Mouse (Mus musculus): ENCODE results near the gene Gm5431.
"Not testable (repeated sequence)": the region's sequence is repeated elsewhere in the genome, so short reads cannot be mapped to it uniquely, and the experiment has no call there.

The Gm5431 gene

DNA sequence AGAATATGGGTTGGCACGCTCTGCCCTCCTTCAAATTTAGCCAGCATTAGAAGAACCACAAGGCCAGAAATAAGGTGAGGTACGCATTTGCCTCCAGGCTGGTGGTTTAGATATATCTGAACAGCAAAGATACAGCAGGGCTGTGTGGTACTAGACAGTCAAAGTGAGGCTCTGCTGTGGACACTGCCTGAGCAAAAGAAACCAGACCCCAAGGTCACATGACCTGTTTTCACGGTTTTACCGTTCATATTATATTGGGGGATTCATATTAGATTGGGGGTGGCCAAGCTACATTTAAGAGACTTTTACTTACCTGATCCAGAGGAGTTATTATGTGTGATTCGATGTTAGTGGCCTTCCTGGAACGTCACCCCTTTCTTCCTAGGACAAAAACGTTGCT lies 31.2 kb downstream of the Gm5431 start:
- no peak for DNase-seq

DNA sequence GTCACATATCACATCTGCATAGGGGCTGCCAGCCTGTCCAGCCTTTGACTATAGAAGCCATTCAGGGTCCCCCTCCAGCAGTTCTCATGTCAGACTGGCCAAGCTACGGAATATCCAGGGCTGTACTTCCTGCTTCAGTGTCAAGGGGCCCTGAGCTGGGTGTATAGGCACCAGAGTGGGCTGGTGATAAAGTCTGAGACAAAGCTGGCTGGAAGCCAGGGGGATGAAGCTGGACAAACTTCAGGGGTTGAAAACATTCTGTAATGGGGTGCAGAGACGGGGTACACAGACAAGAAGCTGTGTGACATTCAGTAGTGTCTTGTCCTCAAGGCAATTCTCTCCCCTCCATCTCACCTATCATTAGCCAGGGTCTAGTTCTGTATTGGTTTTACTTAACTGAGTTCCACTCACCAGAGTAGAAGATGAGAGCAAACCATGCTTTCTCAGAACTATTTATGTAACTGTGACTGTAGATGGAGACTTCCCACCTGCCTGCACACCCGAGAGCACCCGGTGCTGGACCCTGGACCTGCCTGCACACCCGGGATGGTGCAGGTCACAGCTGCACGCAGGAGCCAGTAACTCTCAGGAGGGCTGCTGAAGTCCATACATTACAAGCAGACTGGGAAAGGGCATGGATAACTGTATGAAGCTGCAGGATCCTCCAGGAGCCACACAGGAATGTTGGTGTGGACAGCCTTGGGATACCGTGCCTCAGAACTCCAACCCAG lies 32.5 kb downstream of the Gm5431 start:
- DNase-seq = peak; percentile 58

DNA sequence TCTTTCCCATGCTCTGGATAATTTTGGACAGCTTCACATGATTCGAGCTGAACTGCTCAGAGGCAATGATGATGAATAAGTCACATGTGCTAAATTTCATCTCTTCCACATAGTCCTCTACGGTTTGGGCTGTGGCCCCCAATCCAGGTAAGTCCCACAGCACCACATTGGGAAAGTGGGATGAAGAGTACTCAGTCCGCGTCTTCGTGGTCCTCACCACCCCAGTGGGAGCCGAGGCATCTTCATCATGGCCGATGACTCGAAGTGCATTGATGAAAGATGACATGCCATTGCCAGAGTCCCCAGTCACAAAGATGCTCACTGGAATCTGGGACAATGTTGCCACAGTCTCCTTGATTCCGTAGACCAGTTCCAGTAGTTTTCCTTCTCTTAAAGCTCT lies 35.5 kb downstream of the Gm5431 start:
- no peak for DNase-seq

DNA sequence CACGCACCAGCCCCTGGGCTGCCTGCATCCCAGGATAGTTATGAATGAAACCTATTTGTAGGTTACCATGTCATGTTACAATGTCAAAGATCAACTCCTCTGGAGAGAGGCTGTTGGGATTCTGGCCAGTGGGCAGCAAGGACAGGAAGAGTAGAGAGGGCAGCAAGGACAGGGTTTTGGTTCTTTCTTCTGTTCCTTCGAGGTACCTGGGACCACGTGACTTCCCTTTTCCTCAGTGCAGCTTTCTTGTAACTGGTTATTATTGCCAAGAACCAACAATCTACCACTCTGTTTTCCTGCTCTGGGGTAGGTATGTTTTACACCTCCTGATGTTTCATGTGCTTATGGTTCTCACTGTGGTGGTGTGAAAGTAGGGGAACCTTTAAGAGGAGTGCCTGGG lies 38.2 kb downstream of the Gm5431 start:
- DNase-seq = no peak

DNA sequence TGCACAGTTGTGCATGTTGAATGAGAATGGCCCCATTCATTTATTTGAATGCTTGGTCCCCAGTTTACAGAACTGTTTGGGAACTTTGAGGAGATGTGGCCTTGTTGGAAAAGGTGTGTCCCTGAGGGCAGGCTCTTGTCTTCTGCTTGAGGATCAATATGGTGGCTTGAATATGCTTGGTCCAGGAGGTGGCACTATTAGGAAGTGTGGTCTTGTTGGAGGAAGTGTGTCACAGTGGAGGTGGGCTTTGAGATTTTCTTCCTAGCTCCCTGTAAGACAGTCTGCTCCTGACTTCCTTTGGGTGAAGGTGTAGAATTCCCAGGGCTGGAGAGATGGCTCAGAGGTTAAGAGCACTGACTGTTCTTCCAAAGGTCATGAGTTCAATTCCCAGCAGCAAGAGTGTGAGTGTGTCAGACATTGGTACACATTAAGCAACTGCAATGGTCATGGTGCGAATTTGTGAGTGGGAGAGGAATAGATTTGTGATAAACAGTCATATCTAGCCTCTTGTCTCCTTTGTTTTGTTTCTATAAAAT lies 39.2 kb downstream of the Gm5431 start:
- no peak for DNase-seq

DNA sequence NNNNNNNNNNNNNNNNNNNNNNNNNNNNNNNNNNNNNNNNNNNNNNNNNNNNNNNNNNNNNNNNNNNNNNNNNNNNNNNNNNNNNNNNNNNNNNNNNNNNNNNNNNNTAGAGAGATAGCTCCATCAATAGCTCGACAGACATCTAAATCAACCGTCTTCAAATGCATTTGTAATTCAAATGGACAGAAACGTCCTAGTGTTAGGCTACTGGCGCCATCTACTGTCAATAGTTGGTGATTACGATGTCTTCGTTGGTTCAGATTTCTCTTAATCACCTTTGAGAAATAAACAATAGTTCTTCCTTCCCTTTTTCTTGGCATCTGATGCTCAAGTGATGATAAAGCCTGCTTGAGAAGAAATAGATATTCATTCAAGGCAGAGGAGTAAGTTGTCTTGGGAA lies 43.0 kb downstream of the Gm5431 start:
- peak; percentile 76 for DNase-seq

DNA sequence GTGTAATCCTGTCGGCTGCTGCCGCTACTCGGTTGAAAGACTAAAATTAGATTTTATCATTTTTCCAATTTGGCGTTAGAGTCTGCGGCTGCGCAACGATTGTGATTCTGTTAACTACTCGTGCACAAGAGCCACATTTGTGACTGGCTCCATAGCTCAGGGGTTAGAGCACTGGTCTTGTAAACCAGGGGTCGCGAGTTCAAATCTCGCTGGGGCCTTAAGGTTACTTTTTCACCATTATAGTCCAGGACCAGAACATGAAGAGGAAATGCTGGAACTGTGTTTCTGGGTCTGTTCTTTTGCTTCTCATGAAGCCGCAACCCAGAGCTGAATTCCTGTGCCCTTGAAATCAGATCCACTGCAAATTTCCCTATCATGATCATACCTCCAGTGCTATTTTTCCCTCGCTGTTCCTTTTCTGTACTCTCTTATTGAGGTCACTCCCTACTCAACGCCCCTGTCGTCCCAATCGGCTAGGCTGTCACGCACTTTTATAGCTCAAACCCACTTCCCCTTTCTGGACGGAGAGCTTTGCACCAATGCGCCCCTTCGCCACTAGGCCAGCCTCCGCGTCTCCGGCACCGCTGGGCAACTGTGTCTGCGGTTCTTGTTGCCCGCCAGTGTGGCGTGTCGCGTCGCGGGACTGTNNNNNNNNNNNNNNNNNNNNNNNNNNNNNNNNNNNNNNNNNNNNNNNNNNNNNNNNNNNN lies 48.4 kb downstream of the Gm5431 start:
- DNase-seq = peak; percentile 90

DNA sequence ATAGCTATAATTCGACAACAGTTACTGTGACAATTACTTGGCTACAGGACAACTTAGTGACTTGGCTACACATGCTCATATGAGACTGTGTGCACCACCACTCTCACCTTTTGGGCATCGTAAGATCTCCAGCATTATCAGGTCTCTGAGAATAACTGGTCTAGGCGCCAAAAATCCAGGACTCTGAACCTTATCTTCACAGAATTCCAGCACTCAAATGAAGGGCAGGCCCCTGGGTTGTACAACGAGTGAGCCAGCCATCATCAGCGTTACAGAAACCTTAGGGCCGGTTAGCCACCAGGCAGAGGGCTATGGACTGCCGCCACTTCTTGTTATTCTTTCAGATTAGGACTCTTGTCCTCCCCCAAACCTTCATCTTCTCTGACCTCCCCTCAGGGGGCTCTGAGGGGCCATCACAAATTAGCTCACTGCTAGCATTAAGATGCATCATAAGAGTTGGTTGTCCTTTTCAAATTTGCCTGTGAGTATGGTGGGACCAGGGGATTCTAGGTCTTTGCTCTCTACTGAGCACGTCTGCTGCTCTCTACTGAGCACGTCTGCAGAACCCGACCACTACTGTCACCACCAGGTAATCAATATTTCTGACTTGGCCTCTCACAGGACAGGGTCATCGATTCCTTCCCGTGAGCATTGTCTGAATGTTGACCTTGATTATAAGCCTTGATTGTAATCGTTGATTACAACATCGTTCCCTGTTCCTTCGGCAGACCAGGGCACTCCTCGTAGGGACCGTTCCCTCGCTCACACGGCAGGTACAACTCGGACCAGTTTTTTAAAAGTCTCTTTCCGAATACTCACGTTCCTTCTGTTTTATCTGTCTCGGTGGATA lies 49.2 kb downstream of the Gm5431 start:
- DNase-seq = no peak

DNA sequence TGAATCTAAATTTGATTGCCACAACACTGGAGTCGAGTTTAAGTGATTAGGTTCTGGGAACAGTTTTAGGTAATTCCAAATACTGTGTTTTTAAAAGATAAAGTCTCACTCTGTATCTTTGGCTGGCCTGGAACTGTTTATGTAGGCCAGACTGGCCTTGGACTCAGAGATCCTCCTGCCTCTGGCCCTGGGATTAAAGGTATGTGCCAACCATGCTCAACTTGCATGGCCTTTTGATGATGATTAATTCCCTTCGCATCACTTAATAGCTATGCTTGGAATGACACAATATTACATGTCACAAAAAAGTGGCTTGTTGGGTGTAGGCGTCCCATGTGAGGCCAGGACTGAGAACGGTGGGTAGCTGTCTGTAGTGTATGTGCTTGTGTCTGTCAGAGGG lies 49.8 kb downstream of the Gm5431 start:
- no peak for DNase-seq

DNA sequence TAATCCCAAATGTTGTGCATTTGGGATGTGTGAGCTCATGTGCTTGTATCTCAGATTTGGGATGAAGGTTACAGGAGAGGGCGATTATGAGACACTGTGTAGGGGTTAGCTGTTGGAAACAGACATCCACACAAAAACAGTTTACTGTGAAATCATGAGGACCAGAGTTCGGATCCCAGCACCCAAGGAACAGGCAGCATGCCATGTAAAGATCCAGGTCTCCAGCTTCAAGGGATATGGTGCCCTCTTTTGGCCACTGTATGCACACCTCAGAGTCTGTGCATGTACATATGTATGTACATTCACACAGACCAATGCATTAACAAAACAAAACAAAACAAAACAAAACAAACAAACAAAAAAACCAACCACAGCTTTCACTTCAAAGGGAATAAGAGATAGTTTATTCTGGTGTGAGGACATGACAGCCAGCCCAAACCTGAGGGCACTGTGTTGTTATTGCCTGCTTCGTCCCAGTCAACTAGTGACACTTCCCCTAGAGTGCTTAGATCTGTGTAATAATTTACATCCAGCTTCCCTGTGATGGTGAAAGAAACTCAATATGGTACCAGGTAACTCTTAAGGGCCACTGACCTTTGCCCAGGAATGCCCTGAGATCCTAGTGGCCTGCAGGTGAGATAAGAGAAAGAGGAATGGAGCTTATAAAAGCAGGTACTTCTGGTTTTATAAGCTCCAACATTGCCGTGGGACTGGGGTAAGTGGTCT lies 50.6 kb downstream of the Gm5431 start:
- no peak for DNase-seq

DNA sequence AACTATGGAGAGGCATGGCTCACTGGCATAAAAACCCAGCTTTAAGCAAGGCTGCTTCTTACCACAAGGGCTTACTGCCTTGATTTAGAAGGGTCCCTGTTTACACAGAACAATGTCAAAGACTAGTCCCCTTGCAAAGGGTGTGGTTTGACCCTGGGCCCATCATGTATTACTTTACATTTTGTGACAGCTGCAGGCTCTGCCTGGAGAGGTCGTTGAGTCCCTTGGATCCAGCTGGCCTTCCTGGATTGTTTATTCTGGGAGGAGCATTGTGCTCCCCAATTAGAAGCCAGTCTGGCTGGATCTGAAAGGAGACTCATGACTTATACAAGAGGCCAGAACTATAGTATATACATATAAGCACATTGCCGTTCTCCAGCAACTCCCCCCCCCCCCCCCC lies 51.8 kb downstream of the Gm5431 start:
- no peak for DNase-seq

DNA sequence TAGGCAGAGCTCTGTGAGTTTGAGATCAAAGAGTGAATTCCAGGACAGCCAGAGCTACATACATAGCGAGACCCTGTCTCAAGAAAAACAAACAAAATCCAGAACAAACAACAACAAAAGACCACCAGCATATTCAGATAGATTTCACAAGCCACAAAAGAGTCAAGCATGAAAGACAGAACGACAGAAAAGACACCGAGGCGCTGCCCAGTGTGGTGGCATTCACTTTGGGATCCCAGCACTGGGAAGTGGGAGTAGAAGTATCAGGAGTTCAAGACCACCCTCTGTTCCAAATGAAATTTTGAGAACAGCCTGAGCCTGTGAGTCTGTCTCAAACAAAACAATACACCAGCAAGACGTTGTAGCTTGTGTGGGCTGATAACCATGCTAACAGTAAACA lies 55.1 kb downstream of the Gm5431 start:
- DNase-seq = no peak

DNA sequence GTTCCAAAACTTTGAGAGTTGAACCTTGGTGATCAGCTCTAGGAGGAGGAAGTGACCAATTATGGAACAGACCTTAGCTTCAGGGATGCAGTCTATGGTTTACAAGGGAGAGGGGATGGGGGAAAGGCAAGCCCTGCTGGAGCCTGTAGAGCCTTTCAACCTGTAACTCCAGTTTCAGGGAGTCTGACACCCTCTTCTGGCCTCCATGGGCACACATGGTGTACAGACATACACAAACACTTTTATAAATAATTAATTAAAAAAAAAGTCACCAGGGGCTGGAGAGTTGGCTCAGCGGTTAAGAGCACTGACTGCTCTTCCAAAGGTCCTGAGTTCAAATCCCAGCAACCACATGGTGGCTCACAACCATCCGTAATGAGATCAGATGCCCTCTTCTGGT lies 55.7 kb downstream of the Gm5431 start:
- not testable (repeated sequence) for DNase-seq

DNA sequence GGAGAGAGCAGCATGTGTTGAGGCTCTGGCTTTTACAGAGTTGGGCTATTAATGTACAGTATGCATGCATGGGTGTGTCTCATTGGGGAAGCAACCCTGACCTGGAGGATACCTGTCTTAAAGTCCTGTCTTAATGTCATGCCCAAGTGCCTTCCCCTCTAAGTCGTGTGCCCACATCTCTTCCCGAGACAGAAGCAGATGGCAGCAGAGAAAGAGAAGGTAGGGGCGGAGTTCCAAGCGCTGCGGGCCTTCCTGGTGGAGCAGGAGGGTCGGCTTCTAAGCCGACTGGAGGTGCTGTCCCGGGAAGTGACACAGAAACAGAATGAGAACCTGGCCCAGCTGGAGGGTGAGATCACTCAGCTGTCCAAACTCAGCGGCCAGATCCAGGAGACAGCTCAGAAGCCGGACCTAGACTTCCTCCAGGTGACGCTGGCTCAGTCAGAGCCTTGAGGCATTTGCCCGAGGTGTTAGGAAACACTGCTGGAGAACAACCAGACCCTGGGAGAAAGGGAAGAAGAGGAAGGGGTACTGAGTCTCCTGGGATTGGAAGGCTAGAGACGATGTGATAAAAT lies 56.7 kb downstream of the Gm5431 start:
- no peak for DNase-seq

DNA sequence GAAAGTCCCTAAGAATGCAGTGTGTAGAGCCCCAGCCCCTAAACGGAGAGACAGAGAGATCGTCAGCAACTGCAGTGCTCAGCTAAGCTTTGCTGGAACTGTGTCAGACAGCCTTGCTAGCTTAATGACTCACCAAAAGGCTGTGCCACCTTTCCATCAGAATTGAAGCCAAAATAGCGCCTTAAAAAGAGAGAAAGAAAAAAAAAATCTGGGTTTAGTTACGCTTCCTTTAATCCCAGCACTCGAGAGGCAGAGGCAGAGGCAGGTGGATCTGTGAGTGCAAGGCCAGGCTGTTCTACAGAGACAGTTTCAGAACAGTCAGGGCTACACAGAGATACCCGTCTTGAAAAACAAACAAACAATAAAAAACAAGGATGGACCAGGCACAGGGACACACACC lies 57.7 kb downstream of the Gm5431 start:
- DNase-seq = no peak

DNA sequence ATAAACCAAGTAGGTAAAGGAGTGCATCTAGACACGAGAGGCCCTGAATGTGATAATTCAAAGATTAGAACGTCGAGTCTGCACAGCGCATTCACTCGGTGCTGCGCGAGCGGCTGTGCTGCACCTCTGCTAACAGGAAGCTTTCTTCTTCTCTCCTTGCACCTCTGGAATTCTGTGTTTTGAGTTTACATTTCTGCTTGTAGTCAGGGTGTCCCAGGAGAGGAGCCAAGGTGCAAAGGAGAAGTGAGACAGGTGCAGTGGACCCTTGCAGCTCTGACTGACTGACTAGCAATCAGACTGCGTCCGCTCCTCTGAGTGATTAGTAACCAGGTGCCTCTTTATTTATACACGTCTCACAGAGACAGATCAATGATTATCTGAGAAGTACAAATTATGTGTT lies 58.8 kb downstream of the Gm5431 start:
- DNase-seq = peak; percentile 74

DNA sequence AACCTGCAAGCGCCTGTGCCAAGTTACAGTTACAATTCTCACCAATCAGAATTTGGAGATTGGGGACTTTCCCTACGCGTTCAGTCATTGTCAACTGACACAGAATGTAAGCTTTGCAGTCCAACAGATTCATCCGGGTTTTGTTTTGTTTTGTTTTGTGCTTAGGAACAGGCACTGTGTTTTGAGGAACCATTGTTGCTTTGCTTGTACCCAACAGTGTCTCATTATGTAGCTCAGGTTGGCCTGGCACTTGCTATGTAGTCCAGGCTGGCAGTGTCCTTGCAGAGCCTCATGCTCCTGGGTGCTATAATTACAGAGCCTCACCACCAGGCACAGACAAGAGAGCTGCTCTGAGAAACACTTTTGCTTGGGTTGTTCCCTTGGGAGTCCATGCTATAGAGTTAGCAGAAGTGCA lies 59.6 kb downstream of the Gm5431 start:
- DNase-seq = no peak

DNA sequence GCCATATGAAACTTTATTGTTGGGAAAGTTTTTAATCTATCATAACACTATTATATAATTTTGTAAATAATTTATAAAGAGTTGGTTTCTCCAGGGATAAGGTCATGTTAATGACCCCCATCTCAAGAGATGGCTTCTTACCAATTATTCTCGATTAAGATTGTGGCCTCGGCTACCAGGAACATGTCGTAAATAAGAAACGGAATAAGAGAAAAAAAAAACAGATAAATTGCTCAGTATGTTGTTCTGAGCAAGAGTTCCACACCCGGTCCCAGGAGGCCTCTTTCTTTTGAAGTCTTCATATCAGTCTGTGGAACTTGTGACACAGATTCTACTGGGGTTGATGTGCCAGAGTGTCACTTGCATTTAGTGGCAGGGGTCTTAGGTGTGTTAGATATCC lies 60.8 kb downstream of the Gm5431 start:
- no peak for DNase-seq

DNA sequence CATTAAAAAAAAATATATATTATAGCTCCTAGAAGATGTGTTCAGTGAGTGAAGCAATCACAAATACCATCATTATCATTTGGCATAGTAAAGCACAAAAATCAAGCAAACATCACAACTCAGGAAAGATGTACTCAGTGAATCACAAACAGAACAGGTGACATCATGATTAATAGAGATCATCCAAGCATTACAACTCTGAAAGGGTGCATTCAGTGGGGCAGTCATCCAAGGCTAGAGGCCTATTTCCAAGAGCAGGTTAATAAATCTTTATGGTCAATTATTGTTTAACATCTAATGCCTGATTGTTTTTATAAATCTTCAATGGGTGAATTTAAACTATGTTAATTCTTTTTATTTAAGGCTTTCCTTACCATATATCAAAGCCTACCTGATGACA lies 61.2 kb downstream of the Gm5431 start:
- DNase-seq = peak; percentile 63

DNA sequence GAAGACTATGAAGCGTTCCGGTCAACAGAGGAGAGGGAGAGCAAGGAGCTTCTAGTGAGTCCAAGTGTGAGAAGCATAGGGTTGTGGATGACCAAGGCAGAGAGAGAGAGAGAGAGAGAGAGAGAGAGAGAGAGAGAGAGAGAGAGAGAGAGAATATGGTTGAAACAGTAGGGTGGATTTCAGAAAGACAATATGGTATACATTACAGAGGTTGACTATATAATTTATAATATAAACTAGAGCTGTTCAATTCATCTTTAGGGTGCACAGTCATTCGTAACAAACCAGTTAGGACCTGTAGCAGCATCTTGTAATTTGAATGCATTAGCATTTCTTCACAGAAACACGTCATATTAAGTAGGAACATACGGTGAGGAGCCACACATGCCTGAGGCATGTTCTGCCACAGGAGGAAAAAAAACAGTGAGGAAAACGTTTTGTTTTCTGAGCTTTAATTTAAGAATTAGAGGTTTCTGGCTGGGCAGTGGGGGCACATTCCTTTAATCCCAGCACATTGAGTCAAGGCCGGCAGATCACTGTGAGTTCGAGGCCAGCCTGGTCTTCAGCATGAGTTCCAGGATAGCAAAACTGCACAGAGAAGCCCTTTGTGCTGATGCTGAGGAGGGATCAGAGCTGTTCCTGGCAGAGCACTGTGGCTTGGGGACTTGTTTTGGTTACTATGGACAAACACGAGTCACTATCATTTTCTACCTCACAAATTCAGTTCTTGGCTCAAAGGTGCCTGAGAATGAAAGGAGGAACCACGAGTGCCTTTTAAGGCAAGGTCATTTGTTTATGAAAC lies 62.9 kb downstream of the Gm5431 start:
- no peak for DNase-seq

DNA sequence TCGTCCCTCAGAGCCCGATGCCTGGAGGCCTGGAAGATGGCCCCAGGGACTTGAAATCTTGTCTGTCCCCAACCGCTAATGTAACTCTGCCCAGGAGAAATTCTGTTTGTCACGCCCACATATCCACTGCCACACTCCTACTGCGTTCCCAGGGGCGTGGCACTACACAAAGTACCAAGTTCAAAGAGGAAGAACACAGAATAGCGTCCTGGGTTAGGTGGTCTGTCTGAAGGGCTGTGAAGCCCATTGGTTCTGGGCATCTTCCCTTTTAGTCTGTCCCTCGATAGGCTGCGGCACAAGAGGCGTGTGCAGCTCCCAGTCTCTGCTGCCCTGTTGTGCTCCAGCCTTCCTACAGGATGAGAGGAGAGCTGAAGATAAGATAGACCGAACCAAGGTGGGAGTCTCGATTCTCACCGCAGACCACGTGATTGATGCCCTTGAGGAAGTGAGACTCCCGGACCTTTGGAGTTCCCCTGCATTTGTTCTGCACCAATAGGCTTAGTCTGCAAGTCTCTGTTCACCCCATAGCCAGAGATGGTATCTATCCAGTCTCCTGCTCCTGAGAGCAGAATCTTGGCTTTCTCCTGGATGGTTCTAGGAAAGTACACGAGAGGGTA lies 63.7 kb downstream of the Gm5431 start:
- DNase-seq = peak; percentile 67

Data from kidney, postnatal 14 days (tissue).